Mouse (Mus musculus) myocyte (in vitro differentiated cells): Measurements from ENCODE around the gene Lrrfip2. TPM values are rescaled to one million over a fixed set of nuclear protein-coding genes. Genes with fewer than 3 reads are reported as not detected.

Experiments used
- H3K27me3 ChIP-seq: one replicate; pipeline ENCODE4 v1.6.1; 2011; ENCODE audit not compliant: control insufficient read depth, insufficient read depth, insufficient read length
- H3K36me3 ChIP-seq: one replicate; pipeline ENCODE4 v1.6.1; 2011; ENCODE audit not compliant: control insufficient read depth, insufficient read depth
- H3K4me2 ChIP-seq: one replicate; pipeline ENCODE4 v1.6.1; 2011; ENCODE audit warnings: low read depth, control low read depth
- H3K4me3 ChIP-seq: one replicate; pipeline ENCODE4 v1.5.1; 2011; ENCODE audit warnings: mild to moderate bottlenecking, control low read depth, moderate library complexity
- H3K79me2 ChIP-seq: one replicate; pipeline ENCODE4 v1.6.1; 2011; ENCODE audit not compliant: control insufficient read depth, insufficient read depth
- H3ac ChIP-seq: one replicate; pipeline ENCODE4 v1.6.1; 2011; ENCODE audit not compliant: control insufficient read depth, insufficient read length
- CEBPB ChIP-seq: IDR thresholded peaks from 2 replicates; pipeline ENCODE4 v1.6.1; 2011; ENCODE audit warnings: mild to moderate bottlenecking, moderate library complexity; ENCODE audit not compliant: poor library complexity, insufficient read depth, severe bottlenecking
- E2F4 ChIP-seq: IDR thresholded peaks from one replicate; pipeline ENCODE4 v1.6.1; 2011; ENCODE audit warnings: mild to moderate bottlenecking, control low read depth, moderate library complexity; ENCODE audit not compliant: insufficient read depth
- MAX ChIP-seq: IDR thresholded peaks from one replicate; pipeline ENCODE4 v1.6.1; 2011; ENCODE audit warnings: low read depth, mild to moderate bottlenecking, control low read depth
- MYOD1 ChIP-seq, 3 experiments: IDR thresholded peaks; one replicate each; pipeline ENCODE4 v1.6.1; 2011; ENCODE audit warnings: control low read depth in 2 of 3, low read depth in 2 of 3, mild to moderate bottlenecking in 2 of 3, moderate library complexity in 1 of 3; ENCODE audit not compliant: insufficient read length in 2 of 3, control insufficient read depth in 1 of 3
- MYOG ChIP-seq, 3 experiments: IDR thresholded peaks; one replicate each; pipeline ENCODE4 v1.6.1; 2011; ENCODE audit warnings: control low read depth in 2 of 3, low read depth in 2 of 3, mild to moderate bottlenecking in 2 of 3; ENCODE audit not compliant: insufficient read length in 2 of 3, control insufficient read depth in 1 of 3, insufficient read depth in 1 of 3
- POLR2A ChIP-seq: IDR thresholded peaks from one replicate; pipeline ENCODE4 v1.6.1; 2011; ENCODE audit warnings: low read depth, mild to moderate bottlenecking, control low read depth, moderate library complexity; ENCODE audit not compliant: insufficient read length
- POLR2AphosphoS2 ChIP-seq: IDR thresholded peaks from one replicate; pipeline ENCODE4 v1.6.1; 2011; ENCODE audit warnings: low read depth, control low read depth; ENCODE audit not compliant: insufficient read length
- REST ChIP-seq: IDR thresholded peaks from one replicate; pipeline ENCODE4 v1.6.1; 2011; ENCODE audit warnings: mild to moderate bottlenecking, control low read depth, moderate library complexity; ENCODE audit not compliant: insufficient read depth, insufficient read length
- SRF ChIP-seq: IDR thresholded peaks from one replicate; pipeline ENCODE4 v1.6.1; 2011; ENCODE audit warnings: low read depth; ENCODE audit not compliant: control insufficient read depth, insufficient read length
- TCF12 ChIP-seq: IDR thresholded peaks from one replicate; pipeline ENCODE4 v1.6.1; 2011; ENCODE audit warnings: mild to moderate bottlenecking, control low read depth; ENCODE audit not compliant: poor library complexity, insufficient read depth, severe bottlenecking
- TCF3 ChIP-seq: IDR thresholded peaks from one replicate; pipeline ENCODE4 v1.6.1; 2011; ENCODE audit warnings: low read depth, control low read depth; ENCODE audit not compliant: insufficient read length
- USF1 ChIP-seq: IDR thresholded peaks from one replicate; pipeline ENCODE4 v1.6.1; 2011; ENCODE audit warnings: low read depth, mild to moderate bottlenecking, control low read depth, moderate library complexity
- polyA plus RNA-seq: library from polyadenylated mRNA; unstranded; fragments of >200 nt; fragmentation: generic; extraction: Trizol; gene quantifications from one replicate; pipeline ENCODE4 v1.2.1, GENCODE M21; 2012; ENCODE audit warnings: missing spikeins

Lrrfip2 gene
- polyA plus RNA-seq, 1 experiment: 27.8 TPM

- H3K4me3 ChIP-seq: no peak overlapping the region
- H3K36me3 ChIP-seq: peaks cover 2% of the 10 kb centered on the region
- TF ChIP-seq REST: no peak
- no peaks in the 10 kb centered on the region for H3K79me2 ChIP-seq
- no peak overlapping the region for H3ac ChIP-seq
- no peak overlapping the region for H3K4me2 ChIP-seq
- H3K27me3 ChIP-seq: no peaks in the 10 kb centered on the region
Measured at GRCm38 (mm10) chr9:111207683-111208082, 90.3 kb downstream of the Lrrfip2 start.

GRCm38 (mm10) chr9:111208185-111208584 lies 90.8 kb downstream of the Lrrfip2 start:
- H3ac ChIP-seq: no peak overlapping the region
- no peak overlapping the region for H3K4me2 ChIP-seq
- no peaks in the 10 kb centered on the region for H3K27me3 ChIP-seq

GRCm38 (mm10) chr9:111209158-111209699 lies 91.8 kb downstream of the Lrrfip2 start:
- H3K79me2 ChIP-seq: no peaks in the 10 kb centered on the region
- H3ac ChIP-seq: no peak overlapping the region
- H3K4me3 ChIP-seq: no peak overlapping the region
- no peaks in the 10 kb centered on the region for H3K27me3 ChIP-seq
- no peak overlapping the region for H3K4me2 ChIP-seq
- H3K36me3 ChIP-seq: no peaks in the 10 kb centered on the region
- no peak for TF ChIP-seq SRF
- no peak for TF ChIP-seq REST
- TF ChIP-seq POLR2AphosphoS2: no peak
- no peak for TF ChIP-seq E2F4
- no peak for TF ChIP-seq TCF3
- TF ChIP-seq MYOG (IDR thresholded peaks at IDR 0.05; ENCODE audit: control insufficient read depth in 1 of 3, insufficient read depth in 1 of 3, insufficient read length in 2 of 3, low read depth in 2 of 3): no peak
- no peak for TF ChIP-seq POLR2A
- no peak for TF ChIP-seq USF1
- no peak for TF ChIP-seq CEBPB
- no peak for TF ChIP-seq TCF12
- TF ChIP-seq MYOD1 (IDR thresholded peaks at IDR 0.05; ENCODE audit: control insufficient read depth in 1 of 3, insufficient read length in 2 of 3, low read depth in 2 of 3): no peak
- TF ChIP-seq MAX: no peak

More at GRCm38 (mm10) chr9:111208185-111208584, 90.8 kb downstream of the Lrrfip2 start:
- no peak for TF ChIP-seq CEBPB
- no peak for TF ChIP-seq POLR2A
- TF ChIP-seq REST: no peak
- no peak for TF ChIP-seq MYOG (IDR thresholded peaks at IDR 0.05; ENCODE audit: control insufficient read depth in 1 of 3, insufficient read depth in 1 of 3, insufficient read length in 2 of 3, low read depth in 2 of 3)
- no peak for TF ChIP-seq TCF12
- TF ChIP-seq USF1: no peak
- TF ChIP-seq E2F4: no peak
- TF ChIP-seq MYOD1 (IDR thresholded peaks at IDR 0.05; ENCODE audit: control insufficient read depth in 1 of 3, insufficient read length in 2 of 3, low read depth in 2 of 3): no peak
- no peak for TF ChIP-seq SRF
- TF ChIP-seq TCF3: no peak
- no peak for TF ChIP-seq MAX
- no peak for TF ChIP-seq POLR2AphosphoS2
- H3K4me3 ChIP-seq: no peak overlapping the region
- no peaks in the 10 kb centered on the region for H3K79me2 ChIP-seq
- H3K36me3 ChIP-seq: no peaks in the 10 kb centered on the region

- H3K36me3 ChIP-seq: peaks cover 6% of the 10 kb centered on the region
Measured at GRCm38 (mm10) chr9:111210412-111210811, 93.0 kb downstream of the Lrrfip2 start.

More at GRCm38 (mm10) chr9:111210412-111210811, 93.0 kb downstream of the Lrrfip2 start:
- TF ChIP-seq E2F4 (no peak), MAX (no peak), POLR2A (no peak), SRF (no peak), TCF3 (no peak), TCF12 (no peak), USF1 (no peak), MYOD1 (IDR thresholded peaks at IDR 0.05; ENCODE audit: control insufficient read depth in 1 of 3, insufficient read length in 2 of 3, low read depth in 2 of 3) (no peak), CEBPB (no peak), POLR2AphosphoS2 (no peak), MYOG (IDR thresholded peaks at IDR 0.05; ENCODE audit: control insufficient read depth in 1 of 3, insufficient read depth in 1 of 3, insufficient read length in 2 of 3, low read depth in 2 of 3) (no peak), REST (no peak)
- Histone ChIP-seq H3ac (no peak overlapping the region), H3K27me3 (no peaks in the 10 kb centered on the region), H3K4me3 (no peak overlapping the region), H3K79me2 (no peaks in the 10 kb centered on the region), H3K4me2 (no peak overlapping the region)
